Mouse (Mus musculus) hindbrain, postnatal 0 days (tissue): ENCODE measurements at regions not wholly inside any gene's neighbourhood (a gene's known extent, or its start where the extent isn't known, plus 50 kb on each side); places are given as distances from the start of the nearest gene placed in this dataset.

Experiments used
- ATAC-seq: fragments of 200-750 bp; cut with Nextera tagmentation; 2 replicates; pipeline ENCODE4 v1.8.0; 2017; ENCODE audit warnings: mild to moderate bottlenecking, moderate TSS enrichment, moderate library complexity
- DNase-seq: peaks from one replicate; pipeline ENCODE4 v3.0.0-alpha.2; 2015; ENCODE audit warnings: low spot score
- H3K27ac ChIP-seq: fragments of 300-500 bp; sonication (generic); 2 replicates; pipeline ENCODE4 v1.5.1; 2014; ENCODE audit warnings: mild to moderate bottlenecking
- H3K27me3 ChIP-seq: fragments of 300-500 bp; sonication (generic); 2 replicates; pipeline ENCODE4 v1.6.1; 2014; ENCODE audit warnings: low read length, mixed read lengths; ENCODE audit not compliant: insufficient read depth
- H3K36me3 ChIP-seq: fragments of 300-500 bp; sonication (generic); 2 replicates; pipeline ENCODE4 v1.6.1; 2014; ENCODE audit warnings: low read length, mixed read lengths; ENCODE audit not compliant: insufficient read depth
- H3K4me1 ChIP-seq: fragments of 300-500 bp; sonication (generic); 2 replicates; pipeline ENCODE4 v1.6.1; 2014; ENCODE audit warnings: antibody characterized with exemption, low read length, mixed read lengths; ENCODE audit not compliant: insufficient read depth
- H3K4me2 ChIP-seq: fragments of 300-500 bp; sonication (generic); 2 replicates; pipeline ENCODE4 v1.6.1; 2014; ENCODE audit warnings: low read depth, mild to moderate bottlenecking, low read length, moderate library complexity, mixed read lengths
- H3K4me3 ChIP-seq: fragments of 300-500 bp; sonication (generic); 2 replicates; pipeline ENCODE4 v1.5.1; 2014; ENCODE audit warnings: low read length
- H3K9ac ChIP-seq: fragments of 300-500 bp; sonication (generic); replicated peaks from 2 replicates; pipeline ENCODE4 v1.6.1; 2014; ENCODE audit warnings: mild to moderate bottlenecking, low read length, moderate library complexity, mixed read lengths
- H3K9me3 ChIP-seq: fragments of 300-500 bp; sonication (generic); 2 replicates; pipeline ENCODE4 v1.6.1; 2016; ENCODE audit warnings: low read length, mixed read lengths
- CTCF ChIP-seq: IDR thresholded peaks from 2 replicates; pipeline ENCODE4 v1.5.1; 2016; ENCODE audit warnings: antibody characterized with exemption, control low read depth, low read depth
- WGBS: fragments of 180-500 bp; shearing (Covaris S2); extraction: QIAGEN DNeasy Blood & Tissue Kit; methylation state at CpG from one replicate; pipeline ENCODE4 v1.1.7; 2014; 5-methylcytosine and 5-hydroxymethylcytosine counted together

DNA sequence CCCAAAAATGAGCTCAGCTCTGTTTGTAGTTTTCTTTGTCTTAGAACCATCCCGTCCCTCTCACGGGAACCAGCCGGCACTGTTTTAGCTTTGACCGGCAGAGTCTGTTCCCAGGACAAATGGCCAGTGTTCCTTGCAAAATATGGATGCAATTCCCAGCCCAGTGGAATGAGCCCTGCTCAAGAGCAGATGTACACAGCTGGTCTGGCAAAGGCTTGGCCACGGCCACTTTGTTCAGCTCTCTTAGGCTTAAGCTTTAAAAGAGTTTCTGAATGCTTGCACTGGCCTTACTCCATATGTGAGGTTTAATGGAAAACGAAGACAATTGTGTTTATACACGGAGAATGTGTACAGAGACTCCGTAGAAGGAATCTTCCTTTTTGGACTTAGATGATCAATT, 162.2 kb downstream of the Ankrd50 start:
- H3K4me1 ChIP-seq = no peaks in the 10 kb centered on the region
- H3K4me3 ChIP-seq = no peak overlapping the region
- no peaks in the 10 kb centered on the region for H3K36me3 ChIP-seq
- H3K27me3 ChIP-seq = no peaks in the 10 kb centered on the region
- H3K27ac ChIP-seq = no peak overlapping the region
- no peak overlapping the region for H3K4me2 ChIP-seq
- ATAC-seq (no peak), DNase-seq (no peak)
- no peak for TF ChIP-seq CTCF
- H3K9ac ChIP-seq = no peak overlapping the region
- WGBS = 47% methylated on average over 8 of the region's 8 CpGs
- H3K9me3 ChIP-seq = no peaks in the 10 kb centered on the region

DNA sequence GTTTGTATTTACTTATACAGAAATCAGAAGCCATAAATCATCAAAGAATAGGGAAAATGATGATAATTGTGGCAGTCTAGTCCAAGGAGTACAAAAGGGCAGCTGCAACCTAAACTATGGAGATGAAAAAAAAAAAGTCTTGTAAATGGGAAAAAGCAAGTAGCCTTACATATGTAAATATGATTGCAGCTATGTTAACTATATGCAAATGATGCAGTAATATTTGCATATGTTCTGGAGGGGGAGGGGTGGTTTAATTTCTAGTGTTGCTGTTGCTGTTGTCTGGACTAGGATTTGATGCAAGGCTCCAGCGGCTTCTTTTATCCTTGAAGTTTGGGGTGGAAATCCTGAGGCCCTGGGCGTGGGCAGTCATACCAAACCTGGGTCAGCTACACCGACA, 163.0 kb downstream of the Ankrd50 start:
- no peaks in the 10 kb centered on the region for H3K9me3 ChIP-seq
- no peaks in the 10 kb centered on the region for H3K4me1 ChIP-seq
- H3K4me3 ChIP-seq = no peak overlapping the region
- ATAC-seq (no peak), DNase-seq (no peak)
- H3K9ac ChIP-seq = no peak overlapping the region
- no peak for TF ChIP-seq CTCF
- no peak overlapping the region for H3K4me2 ChIP-seq
- no peaks in the 10 kb centered on the region for H3K36me3 ChIP-seq
- H3K27me3 ChIP-seq = no peaks in the 10 kb centered on the region
- no peak overlapping the region for H3K27ac ChIP-seq
- 81% methylated on average over 3 of the region's 3 CpGs for WGBS

DNA sequence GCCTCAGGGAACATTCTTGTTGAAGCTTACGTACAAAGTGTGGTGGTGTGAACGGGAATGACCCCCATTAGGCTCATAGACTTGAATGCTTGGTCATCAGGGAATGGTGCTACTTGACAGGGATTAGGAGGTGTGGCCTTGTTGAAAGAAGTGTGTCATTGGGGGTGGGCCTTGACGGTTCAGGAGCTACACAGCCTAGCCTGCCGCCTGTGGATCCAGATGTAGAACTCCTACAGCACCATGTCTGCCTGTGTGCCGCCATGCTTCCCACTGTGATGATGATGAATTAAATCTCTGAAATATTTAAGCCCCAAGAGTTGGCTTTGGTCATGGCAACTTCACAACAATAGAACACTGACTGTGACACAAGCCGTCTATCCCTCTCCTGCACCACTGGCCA, 163.6 kb downstream of the Ankrd50 start:
- H3K9me3 ChIP-seq = no peaks in the 10 kb centered on the region
- no peak overlapping the region for H3K9ac ChIP-seq
- TF ChIP-seq CTCF = no peak
- no peak overlapping the region for H3K27ac ChIP-seq
- H3K4me3 ChIP-seq = no peak overlapping the region
- H3K4me2 ChIP-seq = no peak overlapping the region
- 77% methylated on average over 6 of the region's 6 CpGs for WGBS
- H3K36me3 ChIP-seq = no peaks in the 10 kb centered on the region
- ATAC-seq (no peak), DNase-seq (no peak)
- H3K27me3 ChIP-seq = no peaks in the 10 kb centered on the region
- H3K4me1 ChIP-seq = no peaks in the 10 kb centered on the region

DNA sequence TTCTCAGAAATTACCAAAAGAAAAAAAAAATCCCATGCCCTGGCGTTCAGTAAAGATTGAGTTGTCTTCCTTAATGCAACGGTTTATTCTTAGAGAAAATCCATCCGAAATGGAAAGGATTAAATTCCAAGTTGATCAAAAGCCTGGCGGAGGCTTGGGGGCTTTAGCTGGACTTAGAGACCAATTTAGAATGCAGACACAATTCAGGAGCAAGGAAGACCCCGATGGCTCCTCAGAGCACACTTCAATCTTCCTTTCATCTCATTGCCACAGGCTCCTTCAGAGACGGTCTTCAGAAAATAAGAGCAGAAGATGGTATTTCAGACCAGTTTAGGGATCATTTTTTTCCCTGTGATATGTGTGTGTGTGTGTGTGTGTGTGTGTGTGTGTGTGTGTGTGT, 171.8 kb downstream of the Ankrd50 start:
- no peak for TF ChIP-seq CTCF
- Histone ChIP-seq H3K27me3 (no peaks in the 10 kb centered on the region), H3K9me3 (no peaks in the 10 kb centered on the region), H3K27ac (no peak overlapping the region), H3K4me1 (no peaks in the 10 kb centered on the region), H3K36me3 (no peaks in the 10 kb centered on the region), H3K9ac (no peak overlapping the region), H3K4me3 (no peak overlapping the region), H3K4me2 (no peak overlapping the region)
- ATAC-seq = no peak
- no peak for DNase-seq
- WGBS = 75% methylated on average over 6 of the region's 6 CpGs

DNA sequence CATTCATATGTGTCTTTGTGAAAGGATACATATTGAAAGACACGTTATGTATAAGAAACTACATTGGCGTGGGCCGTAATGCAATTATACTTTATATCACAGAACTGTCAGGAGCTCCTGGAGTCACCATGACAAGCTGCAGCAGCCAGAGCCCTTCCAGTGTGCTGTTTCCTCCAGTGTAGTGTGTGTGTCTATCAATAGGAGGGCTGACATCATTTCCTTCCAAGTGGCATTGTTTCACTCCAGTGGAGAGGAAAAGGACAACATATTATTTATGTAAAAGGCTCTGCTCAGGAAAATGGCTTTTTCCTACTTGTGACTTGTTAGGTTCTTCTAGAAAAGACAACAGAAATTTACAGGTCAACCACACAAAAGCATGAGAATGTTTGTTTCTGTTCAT, 172.5 kb downstream of the Ankrd50 start:
- ATAC-seq (no peak), DNase-seq (peak; percentile 14)
- Histone ChIP-seq H3K4me2 (no peak overlapping the region), H3K4me3 (no peak overlapping the region), H3K36me3 (no peaks in the 10 kb centered on the region), H3K27me3 (no peaks in the 10 kb centered on the region), H3K4me1 (no peaks in the 10 kb centered on the region), H3K9ac (no peak overlapping the region), H3K9me3 (no peaks in the 10 kb centered on the region), H3K27ac (no peak overlapping the region)
- TF ChIP-seq CTCF = no peak
- WGBS = 46% methylated on average over 3 of the region's 3 CpGs

DNA sequence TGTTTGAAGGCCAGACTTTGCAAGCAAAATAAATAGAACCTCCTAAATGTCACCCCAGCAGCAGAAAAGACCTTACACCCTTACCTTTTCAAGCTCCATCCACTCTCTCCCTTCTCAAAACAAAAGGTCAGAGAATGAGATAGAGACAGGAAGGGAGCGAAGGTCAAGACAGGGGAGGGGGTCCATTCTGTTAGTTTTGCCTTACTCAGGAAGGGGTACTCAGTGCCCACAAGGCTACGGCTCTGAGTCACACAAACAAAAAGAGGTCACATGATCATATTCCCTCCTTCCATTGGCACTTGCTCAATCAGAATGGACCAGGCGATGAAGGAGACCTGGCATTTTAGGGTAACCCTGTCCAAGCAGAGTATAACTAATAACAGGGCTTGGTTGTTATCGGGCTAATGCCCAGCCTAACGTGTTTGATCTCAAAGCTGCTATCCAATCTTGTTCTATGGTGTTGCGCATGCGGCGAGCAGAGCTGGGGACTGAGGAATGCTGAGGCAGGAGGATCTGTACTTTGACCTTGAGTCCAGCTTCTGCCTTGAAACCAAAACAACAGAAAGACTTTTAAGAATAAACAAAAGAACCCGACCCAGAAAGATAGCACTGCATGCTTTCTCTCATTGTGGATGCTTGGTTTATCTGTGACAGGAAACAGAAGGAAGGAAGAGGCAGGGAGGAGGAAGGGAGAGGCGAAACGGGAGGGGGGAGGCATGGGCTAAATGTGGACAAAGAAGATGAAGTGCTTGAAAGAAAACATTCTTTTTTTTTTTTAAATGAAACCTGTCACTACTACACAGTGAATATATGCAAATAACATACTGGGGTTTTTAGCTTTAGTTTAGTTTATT, 184.5 kb downstream of the Ankrd50 start:
- H3K9ac ChIP-seq = no peak overlapping the region

More for the DNA sequence above, 184.5 kb downstream of the Ankrd50 start:
- DNase-seq = no peak
- Histone ChIP-seq H3K9me3 (no peaks in the 10 kb centered on the region), H3K36me3 (no peaks in the 10 kb centered on the region), H3K27me3 (no peaks in the 10 kb centered on the region), H3K4me3 (no peak overlapping the region), H3K27ac (peak overlapping the region; percentile 64; the same call in 1 of the 2 replicates), H3K4me2 (no peak overlapping the region), H3K4me1 (0 out of 2 replicates have a peak, but pooled peaks cover 6% of the 10 kb centered on the region)
- 67% methylated on average over 11 of the region's 11 CpGs for WGBS
- TF ChIP-seq CTCF = no peak
- ATAC-seq = peak; percentile 58
